Mouse (Mus musculus) intestine, embryonic 14.5 days (tissue): ENCODE data around the gene Rhob. TPM values are rescaled to one million over a fixed set of nuclear protein-coding genes. Genes with fewer than 3 reads are reported as not detected.

Source experiments
- ATAC-seq: fragments of 200-750 bp; cut with Nextera tagmentation; replicated peaks from 2 replicates; pipeline ENCODE4 v1.8.0; 2017; ENCODE audit warnings: low read depth, moderate number of reproducible peaks, moderate TSS enrichment, moderate library complexity; ENCODE audit not compliant: low FRiP score, low TSS enrichment
- DNase-seq: peaks from one replicate; pipeline ENCODE4 v3.0.0-alpha.2; 2018; ENCODE audit warnings: low spot score
- H3K27ac ChIP-seq: fragments of 300-500 bp; sonication (generic); 2 replicates; pipeline ENCODE4 v1.5.1; 2014; ENCODE audit warnings: low read depth, mild to moderate bottlenecking, control low read depth
- H3K27me3 ChIP-seq: fragments of 300-500 bp; sonication (generic); replicated peaks from 2 replicates; pipeline ENCODE4 v1.6.1; 2014; ENCODE audit warnings: low read length, control low read depth; ENCODE audit not compliant: control insufficient read depth, insufficient read depth
- H3K36me3 ChIP-seq: fragments of 300-500 bp; sonication (generic); 2 replicates; pipeline ENCODE4 v1.6.1; 2014; ENCODE audit warnings: low read length, control low read depth; ENCODE audit not compliant: control insufficient read depth, insufficient read depth
- H3K4me1 ChIP-seq: fragments of 300-500 bp; sonication (generic); replicated peaks from 2 replicates; pipeline ENCODE4 v1.6.1; 2014; ENCODE audit warnings: low read length, control low read depth, mixed read lengths; ENCODE audit not compliant: control insufficient read depth, insufficient read depth
- H3K4me2 ChIP-seq: fragments of 300-500 bp; sonication (generic); 2 replicates; pipeline ENCODE4 v1.6.1; 2014; ENCODE audit warnings: low read length
- H3K4me3 ChIP-seq: fragments of 300-500 bp; sonication (generic); 2 replicates; pipeline ENCODE4 v1.5.1; 2014; ENCODE audit warnings: low read depth, low read length, control low read depth, mixed read lengths
- H3K9ac ChIP-seq: fragments of 300-500 bp; sonication (generic); 2 replicates; pipeline ENCODE4 v1.6.1; 2014; ENCODE audit warnings: mild to moderate bottlenecking, low read length
- H3K9me3 ChIP-seq: fragments of 300-500 bp; sonication (generic); 2 replicates; pipeline ENCODE4 v1.6.1; 2016; ENCODE audit warnings: low read length, control low read depth; ENCODE audit not compliant: control insufficient read depth
- WGBS: fragments of 180-500 bp; shearing (Covaris S2); extraction: QIAGEN DNeasy Blood & Tissue Kit; methylation state at CpG from one replicate; pipeline ENCODE4 v1.1.7; 2014; 5-methylcytosine and 5-hydroxymethylcytosine counted together
- polyA plus RNA-seq: library from polyadenylated mRNA; unstranded; fragments of >200 nt; fragmentation: Nextera tagmentation; extraction: Ambion mirVana; gene quantifications from 2 replicates; pipeline ENCODE4 v1.2.1, GENCODE M21; 2014

Rhob gene
- polyA plus RNA-seq, 1 experiment from 2014 or later: 50.5 TPM

- Histone ChIP-seq H3K27ac (no peak overlapping the region), H3K4me1 (peaks cover 39% of the 10 kb centered on the region), H3K9ac (no peak overlapping the region), H3K9me3 (no peaks in the 10 kb centered on the region), H3K4me3 (no peak overlapping the region), H3K27me3 (no peaks in the 10 kb centered on the region), H3K36me3 (no peaks in the 10 kb centered on the region), H3K4me2 (no peak overlapping the region)
- ATAC-seq (no peak), DNase-seq (no peak)
- WGBS: 81% methylated on average over 3 of the region's 3 CpGs
These were observed 5.1 kb downstream of the Rhob start for GRCm38 (mm10) chr12:8494675-8495074.

GRCm38 (mm10) chr12:8493386-8493785 lies 6.4 kb downstream of the Rhob start:
- Histone ChIP-seq H3K9me3 (no peaks in the 10 kb centered on the region), H3K4me3 (no peak overlapping the region), H3K9ac (no peak overlapping the region), H3K27ac (no peak overlapping the region), H3K36me3 (no peaks in the 10 kb centered on the region), H3K27me3 (no peaks in the 10 kb centered on the region), H3K4me2 (no peak overlapping the region), H3K4me1 (peaks cover 46% of the 10 kb centered on the region)
- 71% methylated on average over 3 of the region's 3 CpGs for WGBS
- ATAC-seq: no peak
- no peak for DNase-seq

GRCm38 (mm10) chr12:8489098-8489497 lies 10.7 kb downstream of the Rhob start:
- WGBS: 42% methylated on average over 4 of the region's 4 CpGs
- Histone ChIP-seq H3K36me3 (no peaks in the 10 kb centered on the region), H3K4me2 (no peak overlapping the region), H3K4me1 (peaks cover 29% of the 10 kb centered on the region), H3K27me3 (no peaks in the 10 kb centered on the region), H3K9ac (no peak overlapping the region), H3K4me3 (no peak overlapping the region), H3K27ac (no peak overlapping the region), H3K9me3 (no peaks in the 10 kb centered on the region)
- ATAC-seq: no peak
- no peak for DNase-seq

- H3K36me3 ChIP-seq: no peaks in the 10 kb centered on the region
- WGBS: 80% methylated on average over 4 of the region's 4 CpGs
- H3K4me1 ChIP-seq: peaks cover 29% of the 10 kb centered on the region
- DNase-seq (no peak), ATAC-seq (no peak)
- no peak overlapping the region for H3K9ac ChIP-seq
- H3K27ac ChIP-seq: no peak overlapping the region
- H3K9me3 ChIP-seq: no peaks in the 10 kb centered on the region
- H3K4me3 ChIP-seq: no peak overlapping the region
- no peaks in the 10 kb centered on the region for H3K27me3 ChIP-seq
- H3K4me2 ChIP-seq: no peak overlapping the region
These were observed 11.2 kb downstream of the Rhob start for GRCm38 (mm10) chr12:8488652-8488980.

- H3K4me2 ChIP-seq: no peak overlapping the region
- no peaks in the 10 kb centered on the region for H3K27me3 ChIP-seq
- no peaks in the 10 kb centered on the region for H3K36me3 ChIP-seq
- WGBS: 51% methylated on average over 5 of the region's 5 CpGs
- H3K4me1 ChIP-seq: peaks cover 29% of the 10 kb centered on the region
- H3K27ac ChIP-seq: peak overlapping the region; percentile 25; the same call in 1 of the 2 replicates
- ATAC-seq (peak; percentile 59; the same call in 1 of the 2 replicates), DNase-seq (peak; percentile 68)
- no peaks in the 10 kb centered on the region for H3K9me3 ChIP-seq
- no peak overlapping the region for H3K9ac ChIP-seq
- H3K4me3 ChIP-seq: no peak overlapping the region
These were observed 11.7 kb downstream of the Rhob start for GRCm38 (mm10) chr12:8487959-8488651.

GRCm38 (mm10) chr12:8487281-8487680 lies 12.5 kb downstream of the Rhob start:
- Histone ChIP-seq H3K27ac (no peak overlapping the region), H3K36me3 (no peaks in the 10 kb centered on the region), H3K4me2 (no peak overlapping the region), H3K27me3 (no peaks in the 10 kb centered on the region), H3K9me3 (no peaks in the 10 kb centered on the region), H3K9ac (no peak overlapping the region), H3K4me1 (peaks cover 23% of the 10 kb centered on the region), H3K4me3 (no peak overlapping the region)
- no peak for ATAC-seq
- WGBS: 71% methylated on average over 1 of the region's 1 CpGs
- DNase-seq: no peak

GRCm38 (mm10) chr12:8485247-8485646 lies 14.6 kb downstream of the Rhob start:
- no peaks in the 10 kb centered on the region for H3K36me3 ChIP-seq
- H3K4me3 ChIP-seq: no peak overlapping the region
- DNase-seq: no peak
- ATAC-seq: no peak
- H3K4me1 ChIP-seq: peaks cover 17% of the 10 kb centered on the region
- WGBS: 79% methylated on average over 7 of the region's 7 CpGs
- H3K4me2 ChIP-seq: no peak overlapping the region
- no peaks in the 10 kb centered on the region for H3K27me3 ChIP-seq
- no peaks in the 10 kb centered on the region for H3K9me3 ChIP-seq
- no peak overlapping the region for H3K27ac ChIP-seq
- no peak overlapping the region for H3K9ac ChIP-seq

GRCm38 (mm10) chr12:8482169-8482568 lies 17.6 kb downstream of the Rhob start:
- WGBS: 79% methylated on average over 2 of the region's 2 CpGs
- no peak for ATAC-seq

GRCm38 (mm10) chr12:8474836-8475387 lies 24.9 kb downstream of the Rhob start:
- Histone ChIP-seq H3K4me2 (no peak overlapping the region), H3K9ac (no peak overlapping the region), H3K4me3 (no peak overlapping the region), H3K36me3 (no peaks in the 10 kb centered on the region), H3K4me1 (peaks cover 33% of the 10 kb centered on the region), H3K27me3 (no peaks in the 10 kb centered on the region), H3K9me3 (no peaks in the 10 kb centered on the region), H3K27ac (no peak overlapping the region)
- ATAC-seq (no peak), DNase-seq (no peak)
- 61% methylated on average over 6 of the region's 6 CpGs for WGBS

More at GRCm38 (mm10) chr12:8482169-8482568, 17.6 kb downstream of the Rhob start:
- peaks cover 8% of the 10 kb centered on the region; the same call in 1 of the 2 replicates for H3K4me1 ChIP-seq
- DNase-seq: no peak
- H3K27ac ChIP-seq: no peak overlapping the region
- no peaks in the 10 kb centered on the region for H3K27me3 ChIP-seq
- no peak overlapping the region for H3K4me3 ChIP-seq
- H3K4me2 ChIP-seq: no peak overlapping the region
- no peaks in the 10 kb centered on the region for H3K9me3 ChIP-seq
- H3K9ac ChIP-seq: no peak overlapping the region
- H3K36me3 ChIP-seq: no peaks in the 10 kb centered on the region
